Mouse (Mus musculus) adipocyte (in vitro differentiated cells): Measurements from ENCODE around the gene Atp1a1.
A peak's percentile ranks its signal among the peaks of the same experiment; 100 is the strongest.

ENCODE experiments used
- DNase-seq: peaks from one replicate; pipeline ENCODE4 v3.0.0-alpha.2; 2016; ENCODE audit warnings: low spot score

Atp1a1 gene

GRCm38 (mm10) chr3:101611813-101612491 is 7.5 kb upstream of the Atp1a1 start:
- DNase-seq, result no peak

- DNase-seq, result no peak
These were observed 6.7 kb upstream of the Atp1a1 start for GRCm38 (mm10) chr3:101611012-101611812.

DNA sequence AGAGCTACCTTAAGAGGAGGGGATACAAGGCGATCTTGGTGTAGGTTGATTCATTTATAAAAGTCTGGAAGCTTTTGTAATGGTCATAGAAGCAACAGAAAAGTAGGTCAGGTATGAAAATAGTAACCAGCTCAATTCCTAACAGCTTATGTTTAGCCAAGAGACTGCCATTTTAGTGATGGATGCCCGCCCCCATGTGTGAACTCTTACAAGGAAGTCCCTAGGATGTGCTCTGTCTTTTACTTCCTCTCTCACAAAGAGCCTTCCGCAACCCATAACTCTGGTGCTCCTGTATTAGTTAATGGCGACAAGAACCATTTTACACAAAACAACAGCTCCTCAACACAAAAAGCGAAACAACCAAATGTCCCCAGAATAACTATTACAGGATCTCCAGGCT is 4.8 kb upstream of the Atp1a1 start:
- DNase-seq, result no peak

DNA sequence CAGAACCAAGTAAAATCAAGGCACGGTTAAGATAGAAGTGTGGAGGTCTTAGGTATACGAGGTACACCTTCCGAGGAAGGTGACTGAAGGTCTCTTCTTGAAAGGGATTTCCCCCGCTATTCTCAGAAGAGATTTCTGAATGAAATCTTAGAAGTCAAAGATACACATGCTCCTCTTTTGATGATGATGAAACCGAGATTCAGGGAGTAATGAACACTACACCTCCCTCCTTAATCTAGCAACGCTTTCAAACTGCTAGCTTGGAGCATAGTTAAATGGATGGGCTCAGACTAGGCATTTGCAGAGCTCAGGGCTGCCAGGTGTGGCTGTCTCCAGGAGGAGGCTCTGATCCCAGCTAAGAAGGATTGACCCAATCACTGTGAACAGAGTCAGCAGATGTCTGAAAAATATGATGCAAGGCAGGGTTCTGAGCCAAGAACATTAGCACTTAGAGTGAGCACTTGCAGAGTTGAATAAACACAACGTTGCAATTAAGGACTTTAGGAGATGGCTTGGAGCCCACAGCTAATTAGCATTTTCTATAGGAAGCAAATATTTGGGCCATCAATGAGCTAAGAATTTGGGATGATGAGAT is 2.5 kb upstream of the Atp1a1 start:
- DNase-seq, result peak; percentile 72

GRCm38 (mm10) chr3:101605721-101606120 is 1.2 kb upstream of the Atp1a1 start:
- no peak for DNase-seq

- no peak for DNase-seq
These were observed 807 bp upstream of the Atp1a1 start for GRCm38 (mm10) chr3:101605291-101605690.

- peak; percentile 81 for DNase-seq
These were observed 579 bp downstream of the Atp1a1 start for GRCm38 (mm10) chr3:101603661-101604549.

- no peak for DNase-seq
These were observed 1.3 kb downstream of the Atp1a1 start for GRCm38 (mm10) chr3:101603194-101603593.

DNA sequence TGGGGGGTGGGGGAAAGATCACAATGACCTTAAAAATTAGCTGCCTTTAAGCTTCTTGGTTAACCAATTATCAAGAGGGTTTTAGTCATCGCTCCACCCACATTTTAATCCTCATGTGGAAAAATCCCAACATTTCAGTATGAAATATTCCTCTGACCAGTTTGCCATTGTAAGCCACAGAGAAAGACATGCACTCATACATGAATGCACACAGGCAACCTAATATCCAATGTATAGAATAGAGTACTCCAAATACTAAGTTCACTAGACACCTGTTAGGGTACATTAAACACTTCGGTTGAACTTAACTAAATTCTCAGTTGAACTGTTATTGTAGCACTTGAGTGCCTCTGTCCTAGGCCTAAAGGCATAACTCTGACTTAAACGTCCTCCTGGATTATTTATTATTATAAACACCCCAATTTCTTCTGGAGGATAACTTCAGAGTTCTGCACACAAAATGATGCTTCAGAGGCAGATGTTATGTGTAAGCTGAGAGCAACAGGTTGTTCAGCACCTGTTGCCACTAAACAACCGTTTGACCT is 1.9 kb downstream of the Atp1a1 start:
- no peak for DNase-seq

DNA sequence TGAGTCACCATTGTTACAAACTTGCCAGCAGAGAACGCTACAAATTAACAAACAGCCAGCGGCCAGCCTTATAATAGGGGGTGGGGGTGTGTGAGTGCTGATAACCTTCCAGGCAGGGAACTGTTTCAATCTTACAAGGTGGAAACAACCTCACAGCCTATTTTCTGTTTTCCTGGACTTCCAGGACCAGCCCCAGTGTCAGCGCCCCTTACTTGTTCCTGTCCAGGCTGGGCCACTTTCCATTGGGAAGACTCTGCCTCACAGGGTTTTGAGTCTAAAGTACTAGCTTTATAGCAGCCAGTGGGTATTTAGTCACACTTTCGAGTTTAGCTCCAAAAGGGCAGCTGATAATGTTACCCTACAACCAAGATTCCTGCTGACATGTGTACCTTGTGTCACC is 2.8 kb downstream of the Atp1a1 start:
- DNase-seq, result no peak

- DNase-seq, result peak; percentile 28
These were observed 3.4 kb downstream of the Atp1a1 start for GRCm38 (mm10) chr3:101601003-101601525.

- peak; percentile 50 for DNase-seq
These were observed 4.4 kb downstream of the Atp1a1 start for GRCm38 (mm10) chr3:101599920-101600741.

- no peak for DNase-seq
These were observed 5.1 kb downstream of the Atp1a1 start for GRCm38 (mm10) chr3:101599191-101599919.

DNA sequence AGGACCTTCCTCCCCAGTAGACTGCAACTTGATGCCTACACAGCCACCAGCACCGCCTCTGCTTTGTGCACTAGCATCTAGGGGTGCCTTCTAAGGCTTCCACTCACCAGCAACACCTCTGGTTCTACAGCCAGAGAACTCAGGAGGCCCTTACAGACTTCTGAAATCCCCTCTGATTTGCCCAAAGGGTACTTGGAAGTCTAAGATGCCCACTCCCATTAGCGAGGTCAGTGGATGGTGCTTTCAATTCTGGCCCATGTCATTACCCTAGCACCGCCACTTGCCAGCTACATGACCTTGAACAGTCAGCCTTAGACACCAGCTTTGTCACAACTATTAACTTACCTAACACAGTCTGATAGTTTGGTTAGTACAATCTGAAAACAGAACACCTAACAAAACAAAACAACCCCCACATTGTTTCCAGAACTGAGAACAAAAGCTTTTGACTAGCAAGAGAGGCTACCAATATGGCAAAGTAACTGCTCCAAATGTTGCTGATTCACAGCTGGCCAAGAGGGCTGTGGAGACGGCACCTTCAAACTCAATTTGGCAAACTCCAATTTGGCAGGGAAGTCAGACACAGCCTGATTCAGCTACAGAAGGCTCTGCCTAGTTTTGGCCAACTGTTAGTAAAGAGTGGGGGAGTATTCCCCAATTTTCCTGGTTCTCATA is 6.1 kb downstream of the Atp1a1 start:
- DNase-seq, result no peak

DNA sequence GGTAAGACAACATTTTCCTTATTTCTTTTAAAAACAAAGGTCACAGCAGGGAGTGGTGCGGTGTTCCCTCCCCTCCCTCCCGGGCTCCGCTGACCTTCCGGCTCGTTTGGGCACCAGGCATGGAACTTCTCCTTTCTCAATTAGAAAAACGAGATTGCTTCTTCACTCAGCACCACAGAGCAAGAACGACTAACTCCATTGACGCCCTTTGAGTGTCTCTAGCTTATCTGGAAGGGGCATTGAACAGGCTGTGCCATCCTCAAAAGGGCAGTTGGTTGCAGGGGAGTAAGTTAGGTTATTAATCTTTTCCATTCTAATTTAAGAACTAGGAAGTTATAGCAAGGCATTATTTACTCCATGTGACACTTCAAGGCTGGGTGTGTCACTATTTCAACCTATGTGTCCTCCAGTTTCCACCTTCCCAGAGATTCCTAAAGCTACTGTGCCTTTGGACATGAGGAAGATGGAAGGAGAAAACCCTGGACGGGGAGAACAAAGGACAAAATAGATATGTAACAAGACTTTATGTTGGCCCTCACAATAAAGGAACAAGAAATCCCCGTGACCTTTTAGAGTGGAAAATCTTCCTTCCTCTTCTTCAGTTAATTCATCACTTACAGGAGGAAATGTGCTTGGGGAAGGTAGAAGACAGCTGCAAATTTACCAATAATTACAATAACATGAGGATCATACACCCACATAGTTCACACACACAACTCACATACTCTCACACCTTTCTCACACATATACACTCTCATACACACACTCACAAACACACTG is 7.0 kb downstream of the Atp1a1 start:
- no peak for DNase-seq

GRCm38 (mm10) chr3:101596686-101597085 is 7.8 kb downstream of the Atp1a1 start:
- peak; percentile 46 for DNase-seq

DNA sequence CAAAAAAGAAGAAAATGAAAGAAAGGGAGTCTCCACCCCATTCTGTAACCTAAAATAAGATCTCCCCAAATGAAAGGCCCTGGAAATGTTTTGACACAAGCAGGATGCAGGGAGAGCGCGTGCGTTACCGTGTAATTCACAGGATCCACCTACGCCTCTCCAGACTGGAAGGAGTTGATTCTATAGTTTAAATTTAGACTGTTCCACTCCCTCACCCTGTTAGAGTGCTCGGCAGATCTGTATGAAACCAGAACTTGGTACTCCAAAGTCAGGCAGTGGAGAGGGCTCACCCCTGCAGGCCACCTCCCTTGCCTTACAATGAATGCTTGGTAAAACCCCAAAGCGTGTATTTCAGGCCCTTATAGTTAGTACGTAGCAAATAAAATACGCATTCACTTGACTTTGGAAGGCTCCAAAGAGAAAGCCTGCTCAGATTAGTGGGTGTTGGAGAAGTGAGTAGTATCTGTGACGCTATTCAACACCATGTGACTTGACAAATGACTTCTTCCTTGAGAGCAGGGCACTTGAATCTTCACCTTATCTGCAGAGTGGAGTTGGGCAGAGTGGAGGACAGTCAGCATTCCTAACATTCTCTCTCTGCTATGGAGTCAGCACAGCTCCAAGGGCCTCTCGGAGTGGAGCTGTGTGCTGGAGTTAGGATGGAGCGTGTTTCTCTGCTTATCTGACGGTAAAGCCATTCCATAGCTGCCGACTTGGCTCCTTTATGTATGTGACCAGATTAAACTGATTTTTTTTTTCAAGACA is 8.4 kb downstream of the Atp1a1 start:
- DNase-seq, result no peak

DNA sequence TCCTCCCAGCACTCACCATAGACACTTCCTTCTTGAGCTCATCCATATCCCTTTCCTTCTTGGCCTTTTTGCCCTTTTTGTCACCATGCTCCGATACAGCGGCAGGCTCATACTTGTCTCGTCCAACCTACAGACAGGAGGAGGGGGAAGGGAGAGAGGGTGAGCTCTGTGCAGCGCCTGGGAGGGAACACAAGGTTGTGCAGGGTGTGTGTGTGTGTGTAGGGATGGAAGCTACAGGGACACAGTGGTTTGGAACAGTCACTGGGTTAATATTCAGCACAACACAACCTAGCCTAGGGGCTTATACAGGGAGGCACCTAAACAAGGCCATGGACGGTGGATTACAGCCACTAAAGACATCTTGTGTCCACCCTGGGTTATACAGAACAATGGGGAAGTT is 9.5 kb downstream of the Atp1a1 start:
- DNase-seq, result no peak
